Mouse (Mus musculus): ENCODE data around the gene BC024978. TPM values are rescaled to one million over a fixed set of nuclear protein-coding genes. Genes with fewer than 3 reads are reported as not detected.

The BC024978 gene
- total and polyA plus RNA-seq, 3 experiments: 1.6 to 9.4 (median 1.7) TPM

DNA sequence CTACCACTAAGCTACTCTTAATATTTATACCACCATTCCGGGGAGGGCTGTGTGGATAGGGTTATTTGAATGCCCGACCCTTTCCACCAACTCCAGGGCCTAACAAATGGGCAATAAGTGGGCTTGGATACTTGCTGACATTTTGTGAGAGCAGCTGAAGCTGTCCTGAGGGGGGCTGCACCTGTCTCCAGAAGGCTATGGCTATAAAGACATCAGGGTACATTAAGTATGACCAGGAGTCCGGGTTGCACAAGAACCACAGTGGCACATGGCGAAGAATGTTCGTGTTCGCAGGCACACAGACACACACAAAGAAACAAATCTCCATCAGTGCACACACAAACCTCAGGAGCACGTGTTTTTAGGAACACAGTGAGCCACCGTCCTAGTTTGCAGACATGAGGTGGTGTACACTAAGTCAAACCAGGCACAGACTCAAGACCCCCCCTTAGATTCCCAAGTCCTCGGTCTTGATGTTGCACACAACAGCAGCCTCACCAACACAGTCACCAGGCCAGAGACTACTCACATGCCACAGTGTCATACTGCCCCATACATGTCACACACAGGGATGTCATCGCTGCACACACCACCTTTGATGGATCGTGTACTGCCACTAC, 28.0 kb upstream of the BC024978 start (continued):
- no peak for TF ChIP-seq CTCF (conservative IDR thresholded peaks at IDR 0.05 in 1 of 2, IDR thresholded peaks at IDR 0.05 in 1 of 2; ENCODE audit: low read depth in 2 of 2, low read length in 2 of 2)
- no peak for TF ChIP-seq PAX5 (IDR thresholded peaks at IDR 0.05; ENCODE audit: low read length)
- TF ChIP-seq EP300 (IDR thresholded peaks at IDR 0.05; ENCODE audit: low read length): peak; percentile 19; the same call in 1 of the 2 replicates
- TF ChIP-seq UBTF (IDR thresholded peaks at IDR 0.05; ENCODE audit: low read depth, low read length): no peak
- TF ChIP-seq TCF12 (IDR thresholded peaks at IDR 0.05; ENCODE audit: low read depth, low read length): no peak

DNA sequence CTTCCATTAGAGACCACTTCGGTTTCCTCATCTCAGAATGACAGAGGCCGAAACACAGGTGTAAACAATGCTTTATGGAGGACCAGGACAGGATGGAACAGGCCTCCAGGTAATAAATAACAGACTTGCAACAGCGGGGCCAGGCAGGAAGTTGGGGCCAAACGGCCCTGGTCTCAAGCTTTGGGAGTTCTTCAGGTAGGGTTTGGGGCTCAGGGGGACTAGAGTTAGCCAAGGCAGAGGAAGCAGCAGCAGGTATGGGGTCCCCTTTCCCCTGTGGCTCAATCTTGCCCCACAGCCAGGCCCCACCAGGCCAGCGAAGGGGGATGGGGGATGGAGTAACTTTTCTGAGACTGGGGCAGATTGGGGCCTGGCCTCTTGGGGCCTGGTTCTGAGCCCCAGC, 27.2 kb upstream of the BC024978 start:
- Histone ChIP-seq H3K27me3 (replicated peaks) (no peaks in the 10 kb centered on the region), H3K36me3 (replicated peaks in 1 of 2; ENCODE audit: control insufficient read depth in 1 of 2, insufficient read depth in 1 of 2, low read length in 1 of 2) (peaks cover 35 to 61% of the 10 kb centered on the region in 2 experiments), H3K27ac (ENCODE audit: insufficient read depth, low read depth) (peak overlapping the region; percentile 99), H3K4me2 (ENCODE audit: insufficient read depth, low read depth, poor library complexity, severe bottlenecking) (peak overlapping the region; percentile 33; the same call in 1 of the 2 replicates), H3K9ac (ENCODE audit: insufficient read depth, low read depth) (peak overlapping the region; percentile 59), H3K79me2 (replicated peaks; ENCODE audit: control insufficient read depth, extremely low read depth, insufficient read depth, poor library complexity, severe bottlenecking) (peaks cover 25% of the 10 kb centered on the region), H3K4me1 (ENCODE audit: control insufficient read depth in 1 of 2, insufficient read depth in 2 of 2) (peaks cover 21 to 60% of the 10 kb centered on the region in 2 experiments), H3K9me3 (replicated peaks; ENCODE audit: low read length) (no peaks in the 10 kb centered on the region), H3K4me3 (replicated peaks in 1 of 3; ENCODE audit: low read depth in 2 of 3, low read length in 2 of 3, poor library complexity in 1 of 3) (peak overlapping the region in 1 of 3 experiments; percentile 50)
- dilution Hi-C loops (cut with MboI; ENCODE audit: extremely low pct_ligation_motif_present, extremely low pct_unique_long_range_greater_than_20kb, low sequenced_read_pairs) (no loop called here), in situ Hi-C loops (cut with MboI; ENCODE audit: low pct_ligation_motif_present, low pct_unique_long_range_greater_than_20kb, low sequenced_read_pairs) (no loop called here)
- no peak for DNase-seq (ENCODE audit: extremely low read depth)
- TF ChIP-seq GABPA (IDR thresholded peaks at IDR 0.05; ENCODE audit: insufficient replicate concordance, low read depth, low read length): no peak

DNA sequence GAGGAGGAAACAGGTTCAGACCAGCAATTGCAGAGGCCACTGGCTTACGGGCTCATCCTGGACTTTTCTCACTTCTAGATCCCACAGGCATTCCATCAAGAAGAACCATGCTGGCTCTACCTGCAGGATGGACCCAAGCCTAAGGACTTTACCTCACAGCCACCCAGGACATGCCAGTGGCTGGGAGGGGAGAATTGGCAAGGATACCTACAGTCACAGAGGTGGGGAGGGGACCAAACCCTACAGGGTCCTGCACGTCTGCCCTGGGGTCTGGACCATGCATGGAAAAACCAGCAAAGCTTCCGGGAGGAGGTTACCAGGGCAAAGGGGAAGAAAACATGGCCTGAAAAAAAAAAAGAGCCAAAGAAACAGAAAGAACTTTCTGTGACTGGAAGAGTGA, 24.6 kb upstream of the BC024978 start:
- dilution Hi-C loops (cut with MboI; ENCODE audit: extremely low pct_ligation_motif_present, extremely low pct_unique_long_range_greater_than_20kb, low sequenced_read_pairs): no loop called here
- in situ Hi-C loops (cut with MboI; ENCODE audit: low pct_ligation_motif_present, low pct_unique_long_range_greater_than_20kb, low sequenced_read_pairs): no loop called here
- TF ChIP-seq TBP (conservative IDR thresholded peaks at IDR 0.05; ENCODE audit: low read depth, low read length) (no peak), HCFC1 (IDR thresholded peaks at IDR 0.05; ENCODE audit: low read depth, low read length) (no peak), ZMIZ1 (IDR thresholded peaks at IDR 0.05; ENCODE audit: low read depth, low read length) (no peak), GABPA (IDR thresholded peaks at IDR 0.05; ENCODE audit: insufficient replicate concordance, low read depth, low read length) (no peak), JUN (IDR thresholded peaks at IDR 0.05; ENCODE audit: insufficient read depth, low read depth, low read length) (no peak), RCOR1 (conservative IDR thresholded peaks at IDR 0.05; ENCODE audit: low read depth, low read length) (no peak), ZKSCAN1 (IDR thresholded peaks at IDR 0.05; ENCODE audit: borderline replicate concordance, low read depth, low read length) (no peak), JUND (conservative IDR thresholded peaks at IDR 0.05; ENCODE audit: low read depth, low read length) (no peak), USF2 (conservative IDR thresholded peaks at IDR 0.05; ENCODE audit: low read depth, low read length) (no peak), IRF4 (IDR thresholded peaks at IDR 0.05; ENCODE audit: low read depth, low read length) (no peak), UBTF (IDR thresholded peaks at IDR 0.05; ENCODE audit: low read depth, low read length) (no peak), CHD2 (IDR thresholded peaks at IDR 0.05; ENCODE audit: low read length) (no peak), KAT2A (IDR thresholded peaks at IDR 0.05; ENCODE audit: insufficient replicate concordance, low read length) (no peak), ZC3H11A (IDR thresholded peaks at IDR 0.05; ENCODE audit: low read depth, low read length) (no peak), TCF12 (IDR thresholded peaks at IDR 0.05; ENCODE audit: low read depth, low read length) (no peak), NELFE (IDR thresholded peaks at IDR 0.05; ENCODE audit: low read depth, low read length) (no peak)
- DNase-seq (ENCODE audit: extremely low read depth): no peak
- no peak overlapping the region for H3K4me3 ChIP-seq (replicated peaks in 1 of 3; ENCODE audit: low read depth in 2 of 3, low read length in 2 of 3, poor library complexity in 1 of 3)
- no peak overlapping the region; the same call in 1 of the 2 replicates for H3K27ac ChIP-seq (ENCODE audit: insufficient read depth, low read depth)
- no peaks in the 10 kb centered on the region for H3K79me2 ChIP-seq (replicated peaks; ENCODE audit: control insufficient read depth, extremely low read depth, insufficient read depth, poor library complexity, severe bottlenecking)
- H3K4me2 ChIP-seq (ENCODE audit: insufficient read depth, low read depth, poor library complexity, severe bottlenecking): no peak overlapping the region
- H3K27me3 ChIP-seq (replicated peaks): no peaks in the 10 kb centered on the region
- peaks cover 50 to 71% of the 10 kb centered on the region in 2 experiments for H3K36me3 ChIP-seq (replicated peaks in 1 of 2; ENCODE audit: control insufficient read depth in 1 of 2, insufficient read depth in 1 of 2, low read length in 1 of 2)
- H3K4me1 ChIP-seq (ENCODE audit: control insufficient read depth in 1 of 2, insufficient read depth in 2 of 2): peaks cover 18 to 82% of the 10 kb centered on the region in 2 experiments
- H3K9ac ChIP-seq (ENCODE audit: insufficient read depth, low read depth): no peak overlapping the region
- H3K9me3 ChIP-seq (replicated peaks; ENCODE audit: low read length): no peaks in the 10 kb centered on the region

Data from CH12.LX (cell line).